Mouse (Mus musculus): ENCODE measurements at regions not wholly inside any gene's neighbourhood (a gene's known extent, or its start where the extent isn't known, plus 50 kb on each side); places are given as distances from the start of the nearest gene placed in this dataset.

DNA sequence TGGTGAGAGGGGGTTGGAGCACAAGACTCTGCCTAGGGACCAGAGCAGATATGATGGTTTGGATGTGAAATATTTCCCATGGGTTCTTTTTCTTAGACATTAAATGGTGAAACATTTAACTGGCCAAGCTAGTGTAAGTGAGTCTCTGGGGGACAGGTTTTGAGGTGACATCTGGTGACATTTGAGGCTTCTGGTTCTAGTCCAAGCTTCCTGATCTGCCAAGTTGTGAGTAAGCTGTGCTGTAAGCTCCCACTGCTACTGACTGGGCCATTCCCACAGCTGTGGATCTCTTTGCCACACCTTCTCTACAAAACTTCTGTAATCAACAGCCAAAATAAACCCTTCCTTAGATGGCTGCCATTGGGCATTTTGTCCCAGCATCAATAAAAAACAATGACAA lies 264.4 kb downstream of the Cbln1 start:
- Histone ChIP-seq H3K9ac (ENCODE audit: low read depth, low read length) (no peak overlapping the region), H3K27me3 (ENCODE audit: control insufficient read depth, insufficient read depth, low read length) (no peaks in the 10 kb centered on the region), H3K4me2 (no peak overlapping the region), H3K4me1 (ENCODE audit: control insufficient read depth, insufficient read depth, low read length) (peaks cover 4% of the 10 kb centered on the region; the same call in 1 of the 2 replicates), H3K27ac (ENCODE audit: low read depth, low read length) (no peak overlapping the region), H3K9me3 (replicated peaks; ENCODE audit: control insufficient read depth, low read length) (no peaks in the 10 kb centered on the region), H3K36me3 (ENCODE audit: control insufficient read depth, insufficient read depth, low read length) (no peaks in the 10 kb centered on the region), H3K4me3 (ENCODE audit: low read depth, low read length) (no peak overlapping the region)
- no peak for ATAC-seq (replicated peaks; ENCODE audit: insufficient number of reproducible peaks, low FRiP score, low TSS enrichment)

- no peak overlapping the region for H3K27ac ChIP-seq (ENCODE audit: low read depth, low read length)
- no peaks in the 10 kb centered on the region for H3K27me3 ChIP-seq (ENCODE audit: control insufficient read depth, insufficient read depth, low read length)
- ATAC-seq (replicated peaks; ENCODE audit: insufficient number of reproducible peaks, low FRiP score, low TSS enrichment) = no peak
- H3K9ac ChIP-seq (ENCODE audit: low read depth, low read length) = no peak overlapping the region
- no peaks in the 10 kb centered on the region for H3K36me3 ChIP-seq (ENCODE audit: control insufficient read depth, insufficient read depth, low read length)
- no peak overlapping the region for H3K4me2 ChIP-seq
- H3K9me3 ChIP-seq (replicated peaks; ENCODE audit: control insufficient read depth, low read length) = no peaks in the 10 kb centered on the region
- peaks cover 18% of the 10 kb centered on the region for H3K4me1 ChIP-seq (ENCODE audit: control insufficient read depth, insufficient read depth, low read length)
- no peak overlapping the region for H3K4me3 ChIP-seq (ENCODE audit: low read depth, low read length)
- 73% methylated on average over 7 of the region's 7 CpGs for WGBS (ENCODE audit: insufficient replicate concordance)
Measured at GRCm38 (mm10) chr8:87202639-87203160, 269.7 kb downstream of the Cbln1 start.

- H3K27me3 ChIP-seq (ENCODE audit: control insufficient read depth, insufficient read depth, low read length) = no peaks in the 10 kb centered on the region
- no peak overlapping the region for H3K9ac ChIP-seq (ENCODE audit: low read depth, low read length)
- peaks cover 18% of the 10 kb centered on the region for H3K4me1 ChIP-seq (ENCODE audit: control insufficient read depth, insufficient read depth, low read length)
- H3K36me3 ChIP-seq (ENCODE audit: control insufficient read depth, insufficient read depth, low read length) = no peaks in the 10 kb centered on the region
- under 1% methylated on average over 8 of the region's 8 CpGs for WGBS (ENCODE audit: insufficient replicate concordance)
- peak; percentile 55; the same call in 1 of the 2 replicates for ATAC-seq (replicated peaks; ENCODE audit: insufficient number of reproducible peaks, low FRiP score, low TSS enrichment)
- no peaks in the 10 kb centered on the region for H3K9me3 ChIP-seq (replicated peaks; ENCODE audit: control insufficient read depth, low read length)
- H3K4me3 ChIP-seq (ENCODE audit: low read depth, low read length) = no peak overlapping the region
- H3K27ac ChIP-seq (ENCODE audit: low read depth, low read length) = no peak overlapping the region
- peak overlapping the region; percentile 37; the same call in 1 of the 2 replicates for H3K4me2 ChIP-seq
Measured at GRCm38 (mm10) chr8:87199461-87200131, 272.8 kb downstream of the Cbln1 start.

DNA sequence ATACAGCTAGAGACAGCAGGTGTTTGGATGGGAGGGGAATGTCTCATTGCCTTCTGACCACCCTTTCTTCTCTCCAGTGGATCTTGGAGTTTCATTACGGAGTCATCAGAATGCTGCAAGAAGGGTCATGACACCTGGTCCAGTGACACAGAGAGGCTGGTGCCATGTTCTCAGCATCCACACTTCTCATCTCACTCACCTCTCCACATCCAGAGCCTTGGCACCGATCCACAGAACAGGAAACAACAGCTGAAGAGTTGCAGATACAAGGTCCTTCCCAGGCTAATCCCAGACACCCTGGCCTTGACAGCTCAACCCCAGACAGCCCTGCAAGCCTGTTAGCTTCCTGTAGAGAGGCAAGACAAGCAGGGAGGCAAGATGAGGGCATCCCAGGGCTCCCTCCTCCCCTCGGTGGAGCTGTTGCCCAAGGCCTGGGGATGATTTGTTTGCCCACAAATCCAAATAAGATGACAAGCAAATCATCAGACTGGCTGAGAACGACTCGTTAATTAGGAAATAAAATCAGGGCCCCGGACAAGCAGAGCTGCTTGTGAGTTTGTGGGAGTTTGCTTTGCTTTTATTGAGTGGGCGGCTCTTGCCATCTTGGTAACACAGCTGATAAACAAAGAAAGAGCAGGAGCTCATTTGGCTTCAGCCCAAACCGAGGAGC lies 274.4 kb downstream of the Cbln1 start:
- no peak overlapping the region for H3K9ac ChIP-seq (ENCODE audit: low read depth, low read length)
- peaks cover 18% of the 10 kb centered on the region for H3K4me1 ChIP-seq (ENCODE audit: control insufficient read depth, insufficient read depth, low read length)
- H3K27me3 ChIP-seq (ENCODE audit: control insufficient read depth, insufficient read depth, low read length) = no peaks in the 10 kb centered on the region
- no peaks in the 10 kb centered on the region for H3K36me3 ChIP-seq (ENCODE audit: control insufficient read depth, insufficient read depth, low read length)
- 43% methylated on average over 8 of the region's 8 CpGs for WGBS (ENCODE audit: insufficient replicate concordance)
- ATAC-seq (replicated peaks; ENCODE audit: insufficient number of reproducible peaks, low FRiP score, low TSS enrichment) = no peak
- H3K9me3 ChIP-seq (replicated peaks; ENCODE audit: control insufficient read depth, low read length) = no peaks in the 10 kb centered on the region
- H3K27ac ChIP-seq (ENCODE audit: low read depth, low read length) = no peak overlapping the region
- H3K4me2 ChIP-seq = no peak overlapping the region
- no peak overlapping the region for H3K4me3 ChIP-seq (ENCODE audit: low read depth, low read length)

GRCm38 (mm10) chr8:87197000-87197399 lies 275.4 kb downstream of the Cbln1 start:
- Histone ChIP-seq H3K9me3 (replicated peaks; ENCODE audit: control insufficient read depth, low read length) (no peaks in the 10 kb centered on the region), H3K4me3 (ENCODE audit: low read depth, low read length) (no peak overlapping the region), H3K9ac (ENCODE audit: low read depth, low read length) (no peak overlapping the region), H3K27ac (ENCODE audit: low read depth, low read length) (no peak overlapping the region), H3K27me3 (ENCODE audit: control insufficient read depth, insufficient read depth, low read length) (no peaks in the 10 kb centered on the region), H3K36me3 (ENCODE audit: control insufficient read depth, insufficient read depth, low read length) (no peaks in the 10 kb centered on the region), H3K4me1 (ENCODE audit: control insufficient read depth, insufficient read depth, low read length) (peaks cover 18% of the 10 kb centered on the region), H3K4me2 (no peak overlapping the region)
- no peak for ATAC-seq (replicated peaks; ENCODE audit: insufficient number of reproducible peaks, low FRiP score, low TSS enrichment)
- 49% methylated on average over 5 of the region's 5 CpGs for WGBS (ENCODE audit: insufficient replicate concordance)

DNA sequence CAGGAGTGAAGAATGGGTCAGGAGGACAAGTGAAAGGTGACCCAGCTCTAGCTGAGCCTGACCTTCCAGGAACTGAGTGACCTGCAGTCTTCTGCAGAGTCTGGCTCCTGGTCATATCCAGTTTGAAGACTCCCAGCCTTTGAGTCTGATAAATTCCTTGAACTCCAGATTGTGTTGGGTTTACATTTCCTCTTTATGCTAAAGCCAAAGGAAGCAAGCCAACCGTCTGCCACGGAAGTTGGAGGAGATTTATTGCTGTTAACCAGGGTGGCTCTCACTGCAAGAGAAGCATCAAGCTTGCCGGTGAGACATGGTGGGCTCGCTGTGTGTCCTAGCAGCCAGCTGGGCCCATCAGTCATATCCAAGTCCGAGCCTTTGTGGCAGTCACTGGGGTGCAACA lies 276.4 kb downstream of the Cbln1 start:
- Histone ChIP-seq H3K9ac (ENCODE audit: low read depth, low read length) (no peak overlapping the region), H3K4me1 (ENCODE audit: control insufficient read depth, insufficient read depth, low read length) (peaks cover 18% of the 10 kb centered on the region), H3K4me2 (no peak overlapping the region), H3K4me3 (ENCODE audit: low read depth, low read length) (no peak overlapping the region), H3K27me3 (ENCODE audit: control insufficient read depth, insufficient read depth, low read length) (no peaks in the 10 kb centered on the region), H3K9me3 (replicated peaks; ENCODE audit: control insufficient read depth, low read length) (no peaks in the 10 kb centered on the region), H3K36me3 (ENCODE audit: control insufficient read depth, insufficient read depth, low read length) (no peaks in the 10 kb centered on the region), H3K27ac (ENCODE audit: low read depth, low read length) (no peak overlapping the region)
- no peak for ATAC-seq (replicated peaks; ENCODE audit: insufficient number of reproducible peaks, low FRiP score, low TSS enrichment)
- WGBS (ENCODE audit: insufficient replicate concordance) = 60% methylated on average over 5 of the region's 5 CpGs

GRCm38 (mm10) chr8:87189791-87190385 lies 282.5 kb downstream of the Cbln1 start:
- 84% methylated on average over 13 of the region's 13 CpGs for WGBS (ENCODE audit: insufficient replicate concordance)
- Histone ChIP-seq H3K9ac (ENCODE audit: low read depth, low read length) (no peak overlapping the region), H3K9me3 (replicated peaks; ENCODE audit: control insufficient read depth, low read length) (peaks cover 3% of the 10 kb centered on the region; the same call in 1 of the 2 replicates), H3K27me3 (ENCODE audit: control insufficient read depth, insufficient read depth, low read length) (no peaks in the 10 kb centered on the region), H3K4me1 (ENCODE audit: control insufficient read depth, insufficient read depth, low read length) (no peaks in the 10 kb centered on the region), H3K36me3 (ENCODE audit: control insufficient read depth, insufficient read depth, low read length) (no peaks in the 10 kb centered on the region), H3K27ac (ENCODE audit: low read depth, low read length) (no peak overlapping the region), H3K4me2 (no peak overlapping the region), H3K4me3 (ENCODE audit: low read depth, low read length) (no peak overlapping the region)
- ATAC-seq (replicated peaks; ENCODE audit: insufficient number of reproducible peaks, low FRiP score, low TSS enrichment) = no peak

DNA sequence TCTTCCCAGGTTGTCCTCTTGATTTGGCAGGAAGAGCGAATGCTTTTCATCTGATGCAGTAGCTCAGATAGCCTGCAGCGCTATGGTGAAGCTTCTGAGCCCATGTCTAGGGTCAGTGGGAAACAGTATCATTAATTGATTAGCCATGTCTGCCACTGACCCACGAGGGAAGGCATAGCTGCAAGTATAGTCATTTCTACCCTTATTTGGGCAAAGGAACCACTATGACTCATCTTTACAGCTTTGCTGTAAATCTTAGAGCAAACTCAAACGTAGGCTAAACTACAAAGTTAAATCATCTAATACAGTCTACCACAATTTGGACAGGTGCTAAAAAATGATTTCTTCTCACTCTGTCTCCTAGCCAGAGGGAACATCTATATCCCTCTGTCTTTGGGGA lies 289.5 kb downstream of the Cbln1 start:
- H3K9me3 ChIP-seq (replicated peaks; ENCODE audit: control insufficient read depth, low read length) = no peaks in the 10 kb centered on the region
- no peak overlapping the region for H3K9ac ChIP-seq (ENCODE audit: low read depth, low read length)
- WGBS (ENCODE audit: insufficient replicate concordance) = 58% methylated on average over 4 of the region's 4 CpGs
- H3K4me1 ChIP-seq (ENCODE audit: control insufficient read depth, insufficient read depth, low read length) = no peaks in the 10 kb centered on the region
- H3K27ac ChIP-seq (ENCODE audit: low read depth, low read length) = no peak overlapping the region
- no peak overlapping the region for H3K4me2 ChIP-seq
- H3K4me3 ChIP-seq (ENCODE audit: low read depth, low read length) = no peak overlapping the region
- no peaks in the 10 kb centered on the region for H3K27me3 ChIP-seq (ENCODE audit: control insufficient read depth, insufficient read depth, low read length)
- H3K36me3 ChIP-seq (ENCODE audit: control insufficient read depth, insufficient read depth, low read length) = no peaks in the 10 kb centered on the region
- no peak for ATAC-seq (replicated peaks; ENCODE audit: insufficient number of reproducible peaks, low FRiP score, low TSS enrichment)

All from heart, embryonic 11.5 days (tissue).